Mouse (Mus musculus): Measurements from ENCODE around the gene Taar2.

The Taar2 gene

DNA sequence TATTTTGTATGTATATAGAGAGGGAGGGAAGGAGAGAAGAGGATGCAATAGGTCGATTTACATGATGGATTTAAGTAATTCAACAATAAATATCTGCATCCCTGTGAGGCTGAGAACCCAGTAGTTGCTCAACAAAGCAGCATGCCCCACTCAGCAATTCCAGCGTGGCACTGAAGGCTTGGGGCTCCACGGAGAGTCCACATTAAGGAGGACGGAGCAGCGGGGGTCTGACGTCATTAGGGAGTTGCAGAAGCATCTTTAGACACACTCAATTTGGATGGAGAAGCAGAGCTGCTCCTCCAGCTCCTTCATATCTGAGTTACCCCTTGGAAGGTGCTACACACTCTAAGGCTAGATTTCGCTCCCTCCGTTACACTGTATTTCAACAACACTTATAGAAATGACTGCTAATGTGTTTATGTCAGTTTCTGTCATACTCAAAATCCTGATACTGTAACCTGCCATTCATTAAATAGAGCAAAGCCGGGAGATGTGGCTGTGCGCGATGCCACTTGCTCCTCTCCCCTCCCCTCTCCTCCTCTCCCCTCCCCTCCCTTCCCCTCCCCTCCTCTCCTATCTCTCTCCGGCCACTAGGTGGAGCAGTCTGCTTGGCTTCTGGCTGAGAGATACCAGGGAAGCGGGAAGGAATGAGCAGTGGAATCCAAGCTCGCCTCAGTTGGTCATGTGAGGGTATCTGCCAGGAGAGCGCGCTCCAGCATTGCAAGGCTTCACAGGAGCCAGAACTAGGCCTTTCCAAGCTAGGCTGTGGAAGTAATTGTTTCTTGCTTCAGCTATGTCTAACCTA is 40.7 kb downstream of the Taar2 start:
- in situ Hi-C loops (cut with MboI; ENCODE audit: low sequenced_read_pairs), result no loop called here

- in situ Hi-C loops (cut with MboI; ENCODE audit: low sequenced_read_pairs), result no loop called here
Measured at GRCm38 (mm10) chr10:23985546-23985945, 47.2 kb downstream of the Taar2 start, which contains the start of gene Taar6. TSS of gene Taar6 (minus strand) at chr10:23985646.

- in situ Hi-C loops (cut with MboI; ENCODE audit: low sequenced_read_pairs), result no loop called here
Measured at GRCm38 (mm10) chr10:23986419-23986818, 48.0 kb downstream of the Taar2 start.

All from CH12F3 (cell line).